Mouse (Mus musculus) lung, postnatal 4 days (tissue): ENCODE results near the gene Zfp276.
"Not testable (repeated sequence)": the region's sequence is repeated elsewhere in the genome, so short reads cannot be mapped to it uniquely, and the experiment has no call there.

Experiments used
- DNase-seq, 2 experiments: peaks; one replicate each; pipeline ENCODE4 v3.0.0; 2021

Zfp276 gene

GRCm38 (mm10) chr8:123254099-123254885, at the start of gene Zfp276, which contains the start of gene Vps9d1:
TSS of gene Zfp276 (plus strand) at chr8:123254195.
TSS of gene Vps9d1 (minus strand) at chr8:123254348.
- DNase-seq: peak; percentile 92 to 93

- no peak for DNase-seq
Measured at GRCm38 (mm10) chr8:123211876-123212275, 42.1 kb upstream of the Zfp276 start.

- DNase-seq: peak; percentile 92 to 95
Measured at GRCm38 (mm10) chr8:123212321-123213117, 41.5 kb upstream of the Zfp276 start, which contains the start of the genes Chmp1a and Spata33. TSS of gene Chmp1a (minus strand) at chr8:123212763. TSS of gene Spata33 (plus strand) at chr8:123212832.

- DNase-seq: no peak
Measured at GRCm38 (mm10) chr8:123213118-123213772, 40.8 kb upstream of the Zfp276 start.

GRCm38 (mm10) chr8:123215430-123215829, 38.6 kb upstream of the Zfp276 start:
- no peak for DNase-seq

GRCm38 (mm10) chr8:123220917-123221316, 33.1 kb upstream of the Zfp276 start:
- no peak for DNase-seq

- DNase-seq: peak; percentile 93 to 94
Measured at GRCm38 (mm10) chr8:123224278-123225266, 29.4 kb upstream of the Zfp276 start, which contains the start of gene Cdk10. TSS of gene Cdk10 (plus strand) at chr8:123224842.

- DNase-seq: no peak
Measured at GRCm38 (mm10) chr8:123228416-123228815, 25.6 kb upstream of the Zfp276 start.

- DNase-seq: not testable (repeated sequence)
Measured at GRCm38 (mm10) chr8:123230326-123230725, 23.7 kb upstream of the Zfp276 start.

GRCm38 (mm10) chr8:123231742-123232141, 22.3 kb upstream of the Zfp276 start:
- DNase-seq: peak in 1 of 2 experiments; percentile 31

- DNase-seq: no peak
Measured at GRCm38 (mm10) chr8:123232553-123232952, 21.4 kb upstream of the Zfp276 start.

GRCm38 (mm10) chr8:123233300-123233699, 20.7 kb upstream of the Zfp276 start:
- DNase-seq: peak in 1 of 2 experiments; percentile 24

GRCm38 (mm10) chr8:123233760-123234159, 20.2 kb upstream of the Zfp276 start:
- DNase-seq: peak in 1 of 2 experiments; percentile 22

- peak in 1 of 2 experiments; percentile 19 for DNase-seq
Measured at GRCm38 (mm10) chr8:123234918-123235519, 19.0 kb upstream of the Zfp276 start.

- peak; percentile 90 to 91 for DNase-seq
Measured at GRCm38 (mm10) chr8:123235520-123236497, 18.2 kb upstream of the Zfp276 start, which contains the start of gene Spata2l. TSS of gene Spata2l (minus strand) at chr8:123236233.

- no peak for DNase-seq
Measured at GRCm38 (mm10) chr8:123239398-123239797, 14.6 kb upstream of the Zfp276 start.

GRCm38 (mm10) chr8:123242107-123242923, 11.7 kb upstream of the Zfp276 start:
- DNase-seq: no peak

GRCm38 (mm10) chr8:123243053-123243452, 10.9 kb upstream of the Zfp276 start:
- no peak for DNase-seq

GRCm38 (mm10) chr8:123244382-123244781, 9.6 kb upstream of the Zfp276 start:
- no peak for DNase-seq
